Mouse (Mus musculus) limb, embryonic 11.5 days (tissue): ENCODE data around the gene Kiz. TPM values are rescaled to one million over a fixed set of nuclear protein-coding genes. Genes with fewer than 3 reads are reported as not detected.

ENCODE experiments used
- ATAC-seq: fragments of 200-750 bp; cut with Nextera tagmentation; 2 replicates; pipeline ENCODE4 v1.8.0; 2017; ENCODE audit warnings: low read depth; ENCODE audit not compliant: insufficient number of reproducible peaks, low FRiP score, low TSS enrichment
- DNase-seq: peaks from one replicate; pipeline ENCODE4 v3.0.0-alpha.2; 2015; ENCODE audit warnings: low spot score
- H3K27ac ChIP-seq: fragments of 300-500 bp; sonication (generic); replicated peaks from 2 replicates; pipeline ENCODE4 v1.5.1; 2014; ENCODE audit warnings: low read depth, mild to moderate bottlenecking, low read length
- H3K27me3 ChIP-seq: fragments of 300-500 bp; sonication (generic); 2 replicates; pipeline ENCODE4 v1.6.1; 2014; ENCODE audit warnings: mild to moderate bottlenecking, low read length, mixed read lengths; ENCODE audit not compliant: control insufficient read depth, insufficient read depth
- H3K36me3 ChIP-seq: fragments of 300-500 bp; sonication (generic); 2 replicates; pipeline ENCODE4 v1.6.1; 2014; ENCODE audit warnings: mild to moderate bottlenecking, low read length, moderate library complexity, mixed read lengths; ENCODE audit not compliant: control insufficient read depth, insufficient read depth
- H3K4me1 ChIP-seq: fragments of 300-500 bp; sonication (generic); 2 replicates; pipeline ENCODE4 v1.6.1; 2014; ENCODE audit warnings: low read length, mixed read lengths; ENCODE audit not compliant: control insufficient read depth, insufficient read depth
- H3K4me2 ChIP-seq: fragments of 300-500 bp; sonication (generic); 2 replicates; pipeline ENCODE4 v1.6.1; 2014; ENCODE audit warnings: low read depth, mild to moderate bottlenecking, moderate library complexity; ENCODE audit not compliant: severe bottlenecking
- H3K4me3 ChIP-seq: fragments of 300-500 bp; sonication (generic); 2 replicates; pipeline ENCODE4 v1.5.1; 2014; ENCODE audit warnings: low read depth, low read length
- H3K9ac ChIP-seq: fragments of 300-500 bp; sonication (generic); 2 replicates; pipeline ENCODE4 v1.6.1; 2014; ENCODE audit warnings: mild to moderate bottlenecking, low read length
- H3K9me3 ChIP-seq: fragments of 300-500 bp; sonication (generic); 2 replicates; pipeline ENCODE4 v1.6.1; 2016; ENCODE audit warnings: low read length; ENCODE audit not compliant: control insufficient read depth
- WGBS: fragments of 180-500 bp; shearing (Covaris S2); extraction: QIAGEN DNeasy Blood & Tissue Kit; methylation state at CpG from one replicate; pipeline ENCODE4 v1.1.7; 2014; 5-methylcytosine and 5-hydroxymethylcytosine counted together
- polyA plus RNA-seq: library from polyadenylated mRNA; unstranded; fragments of >200 nt; fragmentation: Nextera tagmentation; extraction: Ambion mirVana; gene quantifications from 2 replicates; pipeline ENCODE4 v1.2.1, GENCODE M21; 2014

The Kiz gene
- polyA plus RNA-seq, 1 experiment from 2014 or later: 31.1 TPM

GRCm38 (mm10) chr2:147011474-147012140 lies 155.9 kb downstream of the Kiz start:
- WGBS: 79% methylated on average over 3 of the region's 3 CpGs
- Histone ChIP-seq H3K9me3 (no peaks in the 10 kb centered on the region), H3K36me3 (no peaks in the 10 kb centered on the region), H3K4me1 (0 out of 2 replicates have a peak, but pooled peaks cover 5% of the 10 kb centered on the region), H3K4me3 (peak overlapping the region; percentile 66), H3K27me3 (no peaks in the 10 kb centered on the region), H3K9ac (peak overlapping the region; percentile 88), H3K27ac (peak overlapping the region; percentile 88; the same call in 1 of the 2 replicates), H3K4me2 (peak overlapping the region; percentile 66)
- ATAC-seq (no peak), DNase-seq (no peak)

GRCm38 (mm10) chr2:147012141-147012622 lies 156.5 kb downstream of the Kiz start:
- ATAC-seq: no peak
- no peak for DNase-seq
- 49% methylated on average over 7 of the region's 7 CpGs for WGBS
- H3K9me3 ChIP-seq: no peaks in the 10 kb centered on the region
- peak overlapping the region; percentile 88 for H3K9ac ChIP-seq
- 0 out of 2 replicates have a peak, but pooled peaks cover 5% of the 10 kb centered on the region for H3K4me1 ChIP-seq
- H3K4me2 ChIP-seq: peak overlapping the region; percentile 66
- H3K36me3 ChIP-seq: no peaks in the 10 kb centered on the region
- peak overlapping the region; percentile 66 for H3K4me3 ChIP-seq
- peak overlapping the region; percentile 88 for H3K27ac ChIP-seq
- no peaks in the 10 kb centered on the region for H3K27me3 ChIP-seq

DNA sequence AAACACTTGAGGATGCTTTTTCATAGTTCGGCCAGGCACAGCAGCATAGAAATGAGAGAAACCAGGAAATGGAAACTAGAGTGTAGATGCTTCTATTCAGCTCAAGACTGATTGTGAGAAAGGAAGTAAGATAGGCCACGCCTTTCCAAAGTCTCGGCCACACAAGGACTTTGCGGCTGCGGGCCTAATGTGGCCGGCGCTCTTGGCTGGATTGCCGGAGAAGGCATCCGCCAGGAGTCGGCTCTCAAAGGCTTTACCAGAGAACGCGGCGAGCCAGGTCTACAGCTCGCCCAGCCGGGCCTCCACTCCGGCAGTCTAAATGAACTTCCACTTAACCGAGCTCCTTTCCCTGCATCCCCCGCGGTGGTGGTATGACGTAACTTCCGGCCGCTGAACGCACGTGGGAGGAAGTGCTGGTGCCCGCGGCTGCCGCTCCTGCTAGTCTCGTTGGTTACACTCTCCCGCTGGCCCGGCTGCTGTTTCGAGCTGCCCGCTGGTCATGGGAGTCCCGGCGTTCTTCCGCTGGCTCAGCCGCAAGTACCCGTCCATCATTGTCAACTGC lies 157.0 kb downstream of the Kiz start, which contains the start of gene Xrn2:
Gene Xrn2, plus strand, starts transcription at position 374 of the 562 bp plus-strand sequence.
- H3K27me3 ChIP-seq: no peaks in the 10 kb centered on the region
- H3K27ac ChIP-seq: peak within 1 kb of the TSS; percentile 88
- no peaks in the 10 kb centered on the region for H3K9me3 ChIP-seq
- under 1% methylated on average over 37 of the region's 37 CpGs for WGBS
- H3K4me1 ChIP-seq: 0 out of 2 replicates have a peak, but pooled peaks cover 5% of the 10 kb centered on the region
- DNase-seq (peak; percentile 97), ATAC-seq (peak; percentile 95)
- peak within 1 kb of the TSS; percentile 88 for H3K9ac ChIP-seq
- H3K4me2 ChIP-seq: peak within 1 kb of the TSS; percentile 66
- H3K36me3 ChIP-seq: no peaks in the 10 kb centered on the region
- peak within 1 kb of the TSS; percentile 66 for H3K4me3 ChIP-seq

GRCm38 (mm10) chr2:147013194-147013969 lies 157.7 kb downstream of the Kiz start:
- H3K9ac ChIP-seq: peak overlapping the region; percentile 88
- WGBS: under 1% methylated on average over 58 of the region's 59 CpGs
- ATAC-seq (peak; percentile 95), DNase-seq (peak; percentile 92)
- H3K36me3 ChIP-seq: no peaks in the 10 kb centered on the region
- H3K4me1 ChIP-seq: 0 out of 2 replicates have a peak, but pooled peaks cover 5% of the 10 kb centered on the region
- H3K4me3 ChIP-seq: peak overlapping the region; percentile 66
- no peaks in the 10 kb centered on the region for H3K9me3 ChIP-seq
- H3K4me2 ChIP-seq: peak overlapping the region; percentile 66
- peak overlapping the region; percentile 88 for H3K27ac ChIP-seq
- no peaks in the 10 kb centered on the region for H3K27me3 ChIP-seq

- Histone ChIP-seq H3K9me3 (no peaks in the 10 kb centered on the region), H3K4me2 (peak overlapping the region; percentile 66), H3K4me1 (0 out of 2 replicates have a peak, but pooled peaks cover 5% of the 10 kb centered on the region), H3K4me3 (peak overlapping the region; percentile 66), H3K36me3 (no peaks in the 10 kb centered on the region), H3K27me3 (no peaks in the 10 kb centered on the region), H3K9ac (peak overlapping the region; percentile 88), H3K27ac (no peak overlapping the region; the same call in 1 of the 2 replicates)
- 28% methylated on average over 15 of the region's 15 CpGs for WGBS
- ATAC-seq (no peak), DNase-seq (no peak)
Measured at GRCm38 (mm10) chr2:147014101-147014886, 158.6 kb downstream of the Kiz start.

Other genes with a start within 250 kb of the Kiz start
- gene Xrn2, start 157.1 kb downstream of the Kiz start, polyA plus RNA-seq: 112 and 117 TPM in 2 replicates
- gene Nkx2-4, start 229.6 kb downstream of the Kiz start, polyA plus RNA-seq: not detected in 2 replicates